Mouse (Mus musculus): Measurements from ENCODE around the gene Kazn.

Gene Kazn

DNA sequence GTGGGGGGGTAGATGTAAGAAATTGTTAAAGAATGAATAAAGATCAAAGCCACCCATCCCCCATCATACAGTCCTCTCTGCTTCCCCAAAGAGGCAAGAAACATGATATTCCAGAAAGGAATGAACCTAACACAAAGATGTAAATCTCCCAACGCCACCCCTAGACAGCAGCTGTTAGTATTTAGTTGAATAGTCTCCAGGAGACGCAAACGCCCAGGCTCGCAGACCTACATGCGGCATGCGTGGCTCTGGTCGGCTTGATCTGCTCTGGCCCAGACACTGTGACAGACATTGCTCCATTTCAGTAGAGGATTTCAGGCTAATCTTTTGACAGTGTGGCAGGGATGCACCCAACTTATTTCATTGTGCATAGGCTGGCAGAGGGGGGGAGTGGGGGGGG, 120.7 kb downstream of the Kazn start:
- peak; percentile 47 for DNase-seq (ENCODE audit: low read depth, low spot score)

GRCm38 (mm10) chr4:142117993-142118392, 121.2 kb downstream of the Kazn start:
- no peak for DNase-seq (ENCODE audit: low read depth, low spot score)

- DNase-seq (ENCODE audit: low read depth, low spot score), result no peak
These were observed 125.9 kb downstream of the Kazn start for GRCm38 (mm10) chr4:142113306-142113705.

- no peak for DNase-seq (ENCODE audit: low read depth, low spot score)
These were observed 136.0 kb downstream of the Kazn start for GRCm38 (mm10) chr4:142103081-142103671.

GRCm38 (mm10) chr4:142098303-142098702, 140.9 kb downstream of the Kazn start:
- DNase-seq (ENCODE audit: low read depth, low spot score), result peak; percentile 66

- DNase-seq (ENCODE audit: low read depth, low spot score), result no peak
These were observed 141.3 kb downstream of the Kazn start for GRCm38 (mm10) chr4:142097871-142098270.

GRCm38 (mm10) chr4:142095513-142096241, 143.5 kb downstream of the Kazn start:
- DNase-seq (ENCODE audit: low read depth, low spot score), result no peak

- DNase-seq (ENCODE audit: low read depth, low spot score), result no peak
These were observed 144.8 kb downstream of the Kazn start for GRCm38 (mm10) chr4:142094386-142094785.

DNA sequence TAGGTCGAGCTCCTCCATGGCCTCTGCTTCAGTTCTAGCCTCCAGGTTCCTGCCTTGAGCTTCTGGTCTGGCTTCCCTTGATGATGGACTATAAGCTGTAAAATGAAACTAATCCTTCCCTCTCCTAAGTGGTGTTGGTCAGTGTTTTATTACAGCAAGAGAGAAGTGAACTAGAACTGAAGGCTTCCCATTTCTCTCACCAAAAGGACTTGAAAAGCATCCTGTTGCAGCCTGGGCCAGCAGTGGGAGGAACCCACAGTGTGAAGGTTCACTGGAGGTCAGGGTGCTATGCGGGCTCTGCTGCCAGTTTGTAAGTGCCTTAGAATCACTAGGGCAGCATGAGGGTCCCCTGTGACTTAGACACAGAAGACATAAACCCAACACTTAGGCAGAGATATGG, 148.1 kb downstream of the Kazn start:
- no peak for DNase-seq (ENCODE audit: low read depth, low spot score)

DNA sequence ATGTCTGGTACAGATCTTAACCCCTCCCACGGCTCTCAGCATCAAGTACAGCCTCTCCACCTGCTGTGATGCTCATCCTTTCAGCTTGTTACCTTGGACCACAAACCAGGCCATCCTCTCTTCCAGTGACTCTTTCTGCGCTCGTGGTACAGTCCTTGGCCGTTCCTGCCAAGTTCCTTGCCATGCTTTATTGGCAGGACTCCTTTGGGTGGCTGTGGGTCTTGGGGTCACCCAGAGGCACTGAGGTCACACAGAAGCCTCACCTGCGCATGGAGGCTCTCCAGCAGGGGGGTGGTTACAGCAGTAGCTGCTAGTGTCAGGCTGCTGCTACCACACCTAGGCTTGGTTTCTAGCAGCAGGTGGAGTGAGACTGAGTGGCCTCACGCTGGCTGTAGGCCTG, 149.2 kb downstream of the Kazn start:
- no peak for DNase-seq (ENCODE audit: low read depth, low spot score)

DNA sequence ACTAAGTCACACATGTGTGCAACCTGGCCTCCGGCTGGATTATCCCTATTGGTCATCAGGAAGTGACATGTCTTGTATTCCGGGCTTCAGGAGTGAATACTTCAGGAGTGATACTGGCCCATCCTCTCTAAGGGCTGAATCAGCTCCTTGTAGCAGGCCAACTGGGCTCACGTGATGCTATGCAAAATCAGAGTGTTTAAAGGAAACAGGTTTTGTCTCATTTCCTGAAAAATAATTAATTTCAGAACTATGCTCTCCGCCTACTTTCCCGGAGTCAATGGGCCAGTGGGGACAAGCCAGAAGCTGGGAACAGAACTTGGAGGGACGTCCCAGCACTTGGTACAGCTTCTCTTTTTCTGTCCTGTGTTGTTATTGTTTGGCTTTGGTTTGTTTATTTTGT, 150.4 kb downstream of the Kazn start:
- DNase-seq (ENCODE audit: low read depth, low spot score), result no peak

GRCm38 (mm10) chr4:142088409-142088808, 150.8 kb downstream of the Kazn start:
- DNase-seq (ENCODE audit: low read depth, low spot score), result no peak

- DNase-seq (ENCODE audit: low read depth, low spot score), result no peak
These were observed 154.2 kb downstream of the Kazn start for GRCm38 (mm10) chr4:142084936-142085563.

- no peak for DNase-seq (ENCODE audit: low read depth, low spot score)
These were observed 154.9 kb downstream of the Kazn start, which contains the start of gene Tmem51 for GRCm38 (mm10) chr4:142084131-142084899. Gene Tmem51 (minus strand): TSS chr4:142084304.

DNA sequence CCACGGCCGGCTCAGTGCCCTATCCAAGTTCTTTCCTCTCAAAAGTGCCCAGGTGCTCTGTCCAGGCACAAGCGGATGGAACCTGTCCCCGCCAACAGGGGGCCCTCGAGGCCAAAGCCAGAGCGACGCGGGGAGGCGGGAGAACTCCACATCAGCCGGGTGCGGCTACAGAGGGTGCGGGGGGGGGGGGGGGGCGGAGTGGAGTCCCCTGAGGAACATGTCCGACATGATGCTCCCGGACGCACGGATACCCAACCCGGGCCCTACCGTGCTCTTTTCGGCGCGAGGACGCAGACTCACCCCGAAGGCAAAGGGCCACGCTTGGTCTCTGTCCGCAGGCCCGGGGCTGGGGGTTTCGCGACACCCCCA, 155.5 kb downstream of the Kazn start:
- DNase-seq (ENCODE audit: low read depth, low spot score), result peak; percentile 54

GRCm38 (mm10) chr4:142083193-142083592, 156.0 kb downstream of the Kazn start:
- no peak for DNase-seq (ENCODE audit: low read depth, low spot score)

GRCm38 (mm10) chr4:142082703-142083102, 156.5 kb downstream of the Kazn start:
- no peak for DNase-seq (ENCODE audit: low read depth, low spot score)

- no peak for DNase-seq (ENCODE audit: low read depth, low spot score)
These were observed 157.4 kb downstream of the Kazn start for GRCm38 (mm10) chr4:142081631-142082283.

DNA sequence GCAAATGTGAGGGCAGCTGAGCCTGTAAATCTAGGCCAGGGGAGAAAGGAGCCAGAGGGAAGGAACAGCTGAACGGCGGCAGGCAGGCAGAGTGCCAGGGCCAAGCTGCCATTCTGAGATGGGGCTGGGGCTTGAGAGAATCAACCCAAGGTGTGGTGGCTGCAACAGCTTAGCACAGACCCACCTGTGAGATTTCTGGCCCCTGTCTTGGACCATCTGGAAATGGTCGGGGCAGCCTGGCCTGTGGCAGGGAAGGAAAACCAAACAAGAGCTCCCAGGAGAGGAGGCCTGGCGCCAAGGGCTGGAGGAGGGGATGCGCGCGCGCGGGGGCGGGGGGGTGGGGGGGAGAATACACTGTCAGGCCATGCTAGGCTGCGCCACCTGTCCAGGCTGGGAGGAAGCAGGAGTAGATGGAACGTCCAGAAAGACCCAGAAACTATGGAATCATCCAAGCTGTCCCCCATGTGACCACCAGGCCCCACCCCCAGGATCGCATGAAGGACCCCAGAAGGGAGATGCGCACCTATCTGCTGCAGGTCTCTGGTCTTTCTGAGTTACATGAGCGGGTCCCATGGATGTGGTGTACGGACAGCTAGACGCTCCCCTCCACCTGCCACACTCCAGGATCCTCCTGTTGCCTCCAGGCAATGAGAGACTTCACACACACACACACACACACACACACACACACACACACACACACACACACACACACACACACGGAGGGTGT, 158.1 kb downstream of the Kazn start:
- no peak for DNase-seq (ENCODE audit: low read depth, low spot score)

DNA sequence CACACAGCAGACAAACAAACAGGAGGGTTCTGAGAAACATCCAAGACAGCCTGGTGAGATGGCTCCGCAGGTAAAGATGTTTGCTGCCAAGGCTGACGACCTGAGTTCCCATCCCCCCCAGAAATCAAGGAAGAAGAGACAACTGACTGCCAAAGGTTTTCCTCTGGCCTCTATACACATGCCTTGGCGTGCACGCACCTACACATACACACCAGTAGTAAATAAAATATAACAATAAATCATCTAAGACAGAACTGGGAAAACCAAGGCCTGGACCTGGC, 158.8 kb downstream of the Kazn start:
- DNase-seq (ENCODE audit: low read depth, low spot score), result no peak
